Mouse (Mus musculus) 3T3-L1 (cell line): ENCODE data around the gene Stxbp5l.
"Not testable (repeated sequence)": the region's sequence is repeated elsewhere in the genome, so short reads cannot be mapped to it uniquely, and the experiment has no call there.

Source experiments
- DNase-seq: peaks from one replicate; pipeline ENCODE4 v3.0.0-alpha.2; 2015; ENCODE audit warnings: low read depth, low spot score

The Stxbp5l gene

GRCm38 (mm10) chr16:37280206-37280605 is 104.6 kb downstream of the Stxbp5l start:
- DNase-seq: no peak

GRCm38 (mm10) chr16:37273681-37274080 is 111.1 kb downstream of the Stxbp5l start:
- no peak for DNase-seq

- no peak for DNase-seq
Observed at GRCm38 (mm10) chr16:37261678-37262077, 123.1 kb downstream of the Stxbp5l start.

DNA sequence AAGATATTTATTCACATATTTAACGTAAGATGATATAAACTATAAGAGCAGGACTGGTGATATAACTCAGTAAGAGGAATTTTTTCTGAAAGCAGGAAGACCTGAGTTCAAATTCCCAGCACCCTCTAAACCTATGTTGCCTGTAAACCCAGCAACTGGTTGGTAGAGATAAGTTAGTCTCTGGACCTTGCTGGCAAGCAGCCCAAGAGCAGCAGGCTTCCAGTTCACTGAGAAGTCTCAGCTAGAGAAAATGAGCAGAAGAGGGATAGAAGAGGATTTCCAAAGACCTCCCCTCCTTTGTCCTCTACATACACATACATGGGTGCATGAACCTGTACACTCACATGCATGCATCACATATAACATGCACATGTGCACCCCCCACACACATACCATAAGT is 165.6 kb downstream of the Stxbp5l start:
- no peak for DNase-seq

DNA sequence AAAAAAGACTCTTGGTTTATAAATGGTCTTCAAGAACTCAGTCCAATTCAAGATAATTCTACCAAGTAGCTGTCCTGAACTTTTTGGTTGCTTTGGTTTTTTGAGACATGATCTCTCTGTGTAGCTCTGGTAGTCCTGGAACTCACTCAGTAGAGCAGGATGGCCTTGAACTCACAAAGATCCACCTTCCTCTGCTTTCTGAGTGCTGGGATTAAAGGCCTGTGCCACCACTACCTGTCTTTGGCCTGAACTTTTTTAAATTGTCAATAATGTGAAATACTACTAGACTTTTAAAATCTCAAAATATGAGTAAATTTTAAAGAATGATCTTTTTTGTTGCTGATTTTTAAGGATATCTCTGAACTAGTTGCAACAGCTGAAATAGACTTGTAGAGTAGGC is 176.0 kb downstream of the Stxbp5l start:
- no peak for DNase-seq

GRCm38 (mm10) chr16:37194152-37194551 is 190.6 kb downstream of the Stxbp5l start:
- DNase-seq: no peak

GRCm38 (mm10) chr16:37125190-37125589 is 259.6 kb downstream of the Stxbp5l start:
- not testable (repeated sequence) for DNase-seq

DNA sequence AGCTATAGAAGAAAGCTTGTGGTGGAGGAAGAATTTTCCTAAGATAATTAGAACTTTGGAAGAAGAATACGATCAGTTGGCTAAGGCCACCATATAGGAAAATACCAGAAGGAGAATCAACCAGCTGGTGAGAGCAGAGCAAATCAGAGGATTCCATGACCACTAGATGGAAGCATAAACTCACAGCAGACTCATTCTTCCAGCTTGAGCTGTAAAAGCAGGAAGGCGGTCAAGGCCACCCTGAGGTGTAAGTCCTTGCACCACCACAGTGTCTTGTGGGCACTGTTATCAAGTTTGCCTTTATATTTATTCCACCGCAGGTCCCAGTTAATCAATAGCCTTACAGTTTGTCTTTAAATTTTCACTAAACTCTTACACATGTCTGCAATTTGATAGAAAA is 275.5 kb downstream of the Stxbp5l start:
- peak; percentile 89 for DNase-seq

DNA sequence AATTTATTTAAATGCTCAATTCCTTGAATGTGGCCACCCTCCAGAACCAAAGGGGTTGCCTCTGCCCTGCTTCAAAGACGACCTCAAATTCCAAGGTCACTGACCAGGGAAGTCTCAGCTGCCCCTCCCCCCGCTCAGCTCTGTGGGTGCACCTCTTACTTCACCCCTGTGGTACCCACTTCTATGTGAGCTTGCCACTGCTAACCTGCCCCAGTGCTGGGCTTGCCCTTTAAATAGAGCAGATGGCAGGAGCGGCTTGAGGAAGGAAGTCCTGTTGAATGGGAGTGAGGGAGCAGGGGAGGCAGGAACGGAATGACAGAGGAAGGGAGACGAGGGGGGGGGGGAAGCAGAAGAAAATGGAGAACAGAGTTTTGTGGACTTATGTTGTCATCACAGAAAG is 276.0 kb downstream of the Stxbp5l start:
- no peak for DNase-seq

- DNase-seq: peak; percentile 28
Observed at GRCm38 (mm10) chr16:37094169-37094833, 290.5 kb downstream of the Stxbp5l start.

DNA sequence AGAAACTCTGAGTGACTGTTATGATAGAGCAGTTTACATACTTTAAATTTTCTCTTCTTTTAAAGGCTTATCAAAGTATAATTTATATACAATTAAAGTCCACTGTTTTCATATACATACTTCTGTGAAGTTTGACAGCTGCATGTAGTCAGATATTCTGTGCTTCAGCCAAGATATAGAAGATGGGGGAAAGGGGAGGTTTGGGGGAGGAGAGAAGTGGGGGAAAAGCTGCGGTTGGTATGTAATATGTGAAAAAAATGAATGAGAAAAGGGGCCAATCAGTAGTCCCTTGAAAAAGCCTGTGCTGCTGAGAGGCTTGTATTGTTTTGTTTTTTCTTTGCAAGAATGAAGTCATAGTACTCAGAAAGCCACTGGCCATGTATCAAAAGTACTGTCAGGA is 295.1 kb downstream of the Stxbp5l start:
- DNase-seq: no peak

DNA sequence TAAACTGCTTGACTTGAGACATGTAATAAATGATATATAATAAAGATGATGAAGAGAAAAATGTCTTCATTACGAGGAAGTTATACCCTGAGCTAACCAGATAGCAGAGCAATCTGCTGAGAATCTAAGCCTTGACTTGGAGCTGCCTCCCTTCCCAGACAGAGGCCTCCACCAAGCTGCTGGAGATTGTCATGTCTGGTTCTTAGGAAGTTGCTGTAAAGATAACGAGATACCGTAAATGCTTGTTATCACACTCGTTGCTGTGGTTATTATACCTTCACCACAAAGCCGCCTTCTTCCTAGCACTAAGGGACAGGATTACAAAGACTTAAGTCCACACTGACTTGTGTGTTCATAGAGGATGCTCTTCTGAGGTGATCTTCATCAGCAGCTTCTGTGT is 312.4 kb downstream of the Stxbp5l start:
- no peak for DNase-seq
